Mouse (Mus musculus): ENCODE data around the gene Rnf151. TPM values are rescaled to one million over a fixed set of nuclear protein-coding genes. Genes with fewer than 3 reads are reported as not detected.

The Rnf151 gene
- polyA plus RNA-seq, 1 experiment from 2014 or later: 0.36 TPM

GRCm38 (mm10) chr17:24735446-24735845 is 17.6 kb upstream of the Rnf151 start:
- Histone ChIP-seq H3K27ac (ENCODE audit: low read depth, low read length) (no peak overlapping the region), H3K9me3 (ENCODE audit: control insufficient read depth, low read length) (no peaks in the 10 kb centered on the region), H3K4me2 (ENCODE audit: low read depth, low read length, severe bottlenecking) (no peak overlapping the region), H3K4me3 (ENCODE audit: low read depth, low read length) (no peak overlapping the region), H3K27me3 (ENCODE audit: control insufficient read depth, insufficient read depth, low read length) (no peaks in the 10 kb centered on the region), H3K9ac (ENCODE audit: low read length) (no peak overlapping the region; the same call in 1 of the 2 replicates), H3K4me1 (replicated peaks; ENCODE audit: control insufficient read depth, insufficient read depth, low read length) (peaks cover 9% of the 10 kb centered on the region; the same call in 1 of the 2 replicates), H3K36me3 (ENCODE audit: control insufficient read depth, insufficient read depth, low read length) (no peaks in the 10 kb centered on the region)
- 91% methylated on average over 7 of the region's 7 CpGs for WGBS
- ATAC-seq (replicated peaks; ENCODE audit: low FRiP score) (no peak), DNase-seq (ENCODE audit: low spot score) (no peak)

GRCm38 (mm10) chr17:24734513-24734912 is 16.6 kb upstream of the Rnf151 start:
- WGBS: 83% methylated on average over 1 of the region's 1 CpGs
- Histone ChIP-seq H3K9me3 (ENCODE audit: control insufficient read depth, low read length) (no peaks in the 10 kb centered on the region), H3K4me1 (replicated peaks; ENCODE audit: control insufficient read depth, insufficient read depth, low read length) (peaks cover 9% of the 10 kb centered on the region; the same call in 1 of the 2 replicates), H3K4me2 (ENCODE audit: low read depth, low read length, severe bottlenecking) (no peak overlapping the region), H3K27me3 (ENCODE audit: control insufficient read depth, insufficient read depth, low read length) (no peaks in the 10 kb centered on the region), H3K9ac (ENCODE audit: low read length) (no peak overlapping the region), H3K27ac (ENCODE audit: low read depth, low read length) (no peak overlapping the region), H3K36me3 (ENCODE audit: control insufficient read depth, insufficient read depth, low read length) (no peaks in the 10 kb centered on the region), H3K4me3 (ENCODE audit: low read depth, low read length) (no peak overlapping the region)
- ATAC-seq (replicated peaks; ENCODE audit: low FRiP score): no peak
- DNase-seq (ENCODE audit: low spot score): no peak

- Histone ChIP-seq H3K4me1 (replicated peaks; ENCODE audit: control insufficient read depth, insufficient read depth, low read length) (peaks cover 9% of the 10 kb centered on the region; the same call in 1 of the 2 replicates), H3K27ac (ENCODE audit: low read depth, low read length) (no peak overlapping the region), H3K36me3 (ENCODE audit: control insufficient read depth, insufficient read depth, low read length) (no peaks in the 10 kb centered on the region), H3K4me3 (ENCODE audit: low read depth, low read length) (no peak overlapping the region), H3K4me2 (ENCODE audit: low read depth, low read length, severe bottlenecking) (no peak overlapping the region), H3K9me3 (ENCODE audit: control insufficient read depth, low read length) (no peaks in the 10 kb centered on the region), H3K9ac (ENCODE audit: low read length) (no peak overlapping the region), H3K27me3 (ENCODE audit: control insufficient read depth, insufficient read depth, low read length) (no peaks in the 10 kb centered on the region)
- DNase-seq (ENCODE audit: low spot score): no peak
- WGBS: 90% methylated on average over 21 of the region's 21 CpGs
- no peak for ATAC-seq (replicated peaks; ENCODE audit: low FRiP score)
Observed at GRCm38 (mm10) chr17:24733434-24734050, 15.7 kb upstream of the Rnf151 start.

- Histone ChIP-seq H3K9ac (ENCODE audit: low read length) (no peak overlapping the region), H3K9me3 (ENCODE audit: control insufficient read depth, low read length) (no peaks in the 10 kb centered on the region), H3K27ac (ENCODE audit: low read depth, low read length) (no peak overlapping the region), H3K4me1 (replicated peaks; ENCODE audit: control insufficient read depth, insufficient read depth, low read length) (peaks cover 9% of the 10 kb centered on the region; the same call in 1 of the 2 replicates), H3K4me2 (ENCODE audit: low read depth, low read length, severe bottlenecking) (no peak overlapping the region), H3K36me3 (ENCODE audit: control insufficient read depth, insufficient read depth, low read length) (no peaks in the 10 kb centered on the region), H3K27me3 (ENCODE audit: control insufficient read depth, insufficient read depth, low read length) (no peaks in the 10 kb centered on the region), H3K4me3 (ENCODE audit: low read depth, low read length) (no peak overlapping the region)
- WGBS: 84% methylated on average over 12 of the region's 12 CpGs
- ATAC-seq (replicated peaks; ENCODE audit: low FRiP score) (no peak), DNase-seq (ENCODE audit: low spot score) (no peak)
Observed at GRCm38 (mm10) chr17:24732233-24732935, 14.5 kb upstream of the Rnf151 start.

- no peak overlapping the region for H3K4me3 ChIP-seq (ENCODE audit: low read depth, low read length)
- H3K4me2 ChIP-seq (ENCODE audit: low read depth, low read length, severe bottlenecking): no peak overlapping the region
- no peak for DNase-seq (ENCODE audit: low spot score)
- H3K27me3 ChIP-seq (ENCODE audit: control insufficient read depth, insufficient read depth, low read length): no peaks in the 10 kb centered on the region
- H3K27ac ChIP-seq (ENCODE audit: low read depth, low read length): no peak overlapping the region
- ATAC-seq (replicated peaks; ENCODE audit: low FRiP score): no peak
- no peaks in the 10 kb centered on the region for H3K4me1 ChIP-seq (replicated peaks; ENCODE audit: control insufficient read depth, insufficient read depth, low read length)
- H3K9ac ChIP-seq (ENCODE audit: low read length): no peak overlapping the region
- 82% methylated on average over 14 of the region's 14 CpGs for WGBS
- H3K9me3 ChIP-seq (ENCODE audit: control insufficient read depth, low read length): no peaks in the 10 kb centered on the region
- no peaks in the 10 kb centered on the region for H3K36me3 ChIP-seq (ENCODE audit: control insufficient read depth, insufficient read depth, low read length)
Observed at GRCm38 (mm10) chr17:24730787-24731186, 12.9 kb upstream of the Rnf151 start.

GRCm38 (mm10) chr17:24729067-24729466 is 11.2 kb upstream of the Rnf151 start:
- no peak overlapping the region for H3K4me3 ChIP-seq (ENCODE audit: low read depth, low read length)
- 89% methylated on average over 6 of the region's 6 CpGs for WGBS
- no peak overlapping the region for H3K4me2 ChIP-seq (ENCODE audit: low read depth, low read length, severe bottlenecking)
- no peaks in the 10 kb centered on the region for H3K27me3 ChIP-seq (ENCODE audit: control insufficient read depth, insufficient read depth, low read length)
- H3K27ac ChIP-seq (ENCODE audit: low read depth, low read length): no peak overlapping the region
- no peaks in the 10 kb centered on the region for H3K4me1 ChIP-seq (replicated peaks; ENCODE audit: control insufficient read depth, insufficient read depth, low read length)
- no peak overlapping the region for H3K9ac ChIP-seq (ENCODE audit: low read length)
- no peaks in the 10 kb centered on the region for H3K9me3 ChIP-seq (ENCODE audit: control insufficient read depth, low read length)
- no peak for DNase-seq (ENCODE audit: low spot score)
- H3K36me3 ChIP-seq (ENCODE audit: control insufficient read depth, insufficient read depth, low read length): no peaks in the 10 kb centered on the region
- no peak for ATAC-seq (replicated peaks; ENCODE audit: low FRiP score)

- no peak for DNase-seq (ENCODE audit: low spot score)
- no peak overlapping the region for H3K4me2 ChIP-seq (ENCODE audit: low read depth, low read length, severe bottlenecking)
- no peak overlapping the region for H3K9ac ChIP-seq (ENCODE audit: low read length)
- no peak for ATAC-seq (replicated peaks; ENCODE audit: low FRiP score)
- WGBS: 79% methylated on average over 17 of the region's 17 CpGs
- no peaks in the 10 kb centered on the region for H3K9me3 ChIP-seq (ENCODE audit: control insufficient read depth, low read length)
- peaks cover 4% of the 10 kb centered on the region for H3K4me1 ChIP-seq (replicated peaks; ENCODE audit: control insufficient read depth, insufficient read depth, low read length)
- H3K36me3 ChIP-seq (ENCODE audit: control insufficient read depth, insufficient read depth, low read length): no peaks in the 10 kb centered on the region
- H3K27me3 ChIP-seq (ENCODE audit: control insufficient read depth, insufficient read depth, low read length): no peaks in the 10 kb centered on the region
- no peak overlapping the region for H3K27ac ChIP-seq (ENCODE audit: low read depth, low read length)
- H3K4me3 ChIP-seq (ENCODE audit: low read depth, low read length): no peak overlapping the region
Observed at GRCm38 (mm10) chr17:24728184-24728583, 10.3 kb upstream of the Rnf151 start.

GRCm38 (mm10) chr17:24727618-24728017 is 9.8 kb upstream of the Rnf151 start, which contains the start of gene Rpl3l:
TSS of gene Rpl3l (plus strand) at chr17:24727820.
- DNase-seq (ENCODE audit: low spot score) (no peak), ATAC-seq (replicated peaks; ENCODE audit: low FRiP score) (no peak)
- H3K27me3 ChIP-seq (ENCODE audit: control insufficient read depth, insufficient read depth, low read length): no peaks in the 10 kb centered on the region
- 88% methylated on average over 2 of the region's 2 CpGs for WGBS
- no peak within 1 kb of the TSS for H3K9ac ChIP-seq (ENCODE audit: low read length)
- no peak within 1 kb of the TSS for H3K4me3 ChIP-seq (ENCODE audit: low read depth, low read length)
- peaks cover 6% of the 10 kb centered on the region for H3K4me1 ChIP-seq (replicated peaks; ENCODE audit: control insufficient read depth, insufficient read depth, low read length)
- H3K27ac ChIP-seq (ENCODE audit: low read depth, low read length): no peak within 1 kb of the TSS
- H3K36me3 ChIP-seq (ENCODE audit: control insufficient read depth, insufficient read depth, low read length): no peaks in the 10 kb centered on the region
- no peak within 1 kb of the TSS for H3K4me2 ChIP-seq (ENCODE audit: low read depth, low read length, severe bottlenecking)
- H3K9me3 ChIP-seq (ENCODE audit: control insufficient read depth, low read length): no peaks in the 10 kb centered on the region
